Mouse (Mus musculus) limb, embryonic 14.5 days (tissue): ENCODE data around the gene Steap1. TPM values are rescaled to one million over a fixed set of nuclear protein-coding genes. Genes with fewer than 3 reads are reported as not detected.

Experiments used
- ATAC-seq: fragments of 200-750 bp; cut with Nextera tagmentation; 2 replicates; pipeline ENCODE4 v1.8.0; 2017; ENCODE audit warnings: low read depth, moderate number of reproducible peaks, moderate TSS enrichment; ENCODE audit not compliant: low FRiP score
- DNase-seq: peaks from one replicate; pipeline ENCODE4 v3.0.0-alpha.2; 2015; ENCODE audit warnings: low spot score
- H3K27ac ChIP-seq: fragments of 300-500 bp; sonication (generic); replicated peaks from 2 replicates; pipeline ENCODE4 v1.5.1; 2014; ENCODE audit warnings: low read depth, mild to moderate bottlenecking, low read length, moderate library complexity, mixed read lengths
- H3K27me3 ChIP-seq: fragments of 300-500 bp; sonication (generic); 2 replicates; pipeline ENCODE4 v1.6.1; 2014; ENCODE audit warnings: low read length, mixed read lengths; ENCODE audit not compliant: control insufficient read depth, insufficient read depth
- H3K36me3 ChIP-seq: fragments of 300-500 bp; sonication (generic); 2 replicates; pipeline ENCODE4 v1.6.1; 2014; ENCODE audit warnings: mild to moderate bottlenecking, low read length, moderate library complexity, mixed read lengths; ENCODE audit not compliant: control insufficient read depth, insufficient read depth
- H3K4me1 ChIP-seq: fragments of 300-500 bp; sonication (generic); 2 replicates; pipeline ENCODE4 v1.6.1; 2014; ENCODE audit warnings: antibody characterized with exemption, low read length, mixed read lengths; ENCODE audit not compliant: control insufficient read depth, insufficient read depth
- H3K4me2 ChIP-seq: fragments of 300-500 bp; sonication (generic); replicated peaks from 2 replicates; pipeline ENCODE4 v1.6.1; 2014; ENCODE audit warnings: low read depth, mild to moderate bottlenecking, low read length, moderate library complexity; ENCODE audit not compliant: severe bottlenecking
- H3K4me3 ChIP-seq: fragments of 300-500 bp; sonication (generic); replicated peaks from 2 replicates; pipeline ENCODE4 v1.5.1; 2014; ENCODE audit warnings: low read length
- H3K9ac ChIP-seq: fragments of 300-500 bp; sonication (generic); 2 replicates; pipeline ENCODE4 v1.6.1; 2014; ENCODE audit warnings: mild to moderate bottlenecking, low read depth, low read length, moderate library complexity; ENCODE audit not compliant: severe bottlenecking
- H3K9me3 ChIP-seq: fragments of 300-500 bp; sonication (generic); 2 replicates; pipeline ENCODE4 v1.6.1; 2016; ENCODE audit warnings: low read length; ENCODE audit not compliant: control insufficient read depth
- POLR2A ChIP-seq: fragments of 200-500 bp; IDR thresholded peaks from 2 replicates; pipeline ENCODE4 v1.8.0; 2012; ENCODE audit warnings: inconsistent platforms, mild to moderate bottlenecking, moderate library complexity, borderline replicate concordance; ENCODE audit not compliant: insufficient read depth, insufficient read length; ENCODE audit errors: extremely low read depth
- WGBS: fragments of 180-500 bp; shearing (Covaris S2); extraction: QIAGEN DNeasy Blood & Tissue Kit; methylation state at CpG from one replicate; pipeline ENCODE4 v1.1.7; 2014; 5-methylcytosine and 5-hydroxymethylcytosine counted together
- polyA plus RNA-seq, 2 experiments: library from polyadenylated mRNA; depleted of rRNA in 1 of 2; stranded (reverse) in 1 of 2; unstranded in 1 of 2; fragments of >200 nt; fragmentation: Nextera tagmentation in 1 of 2; extraction: Ambion mirVana in 1 of 2; gene quantifications; 2 replicates each; pipeline versions ENCODE4 v1.2.1 to v1.2.3; 2012 to 2014

The Steap1 gene
- polyA plus RNA-seq, 2 experiments = 3.6 to 4.7 TPM

DNA sequence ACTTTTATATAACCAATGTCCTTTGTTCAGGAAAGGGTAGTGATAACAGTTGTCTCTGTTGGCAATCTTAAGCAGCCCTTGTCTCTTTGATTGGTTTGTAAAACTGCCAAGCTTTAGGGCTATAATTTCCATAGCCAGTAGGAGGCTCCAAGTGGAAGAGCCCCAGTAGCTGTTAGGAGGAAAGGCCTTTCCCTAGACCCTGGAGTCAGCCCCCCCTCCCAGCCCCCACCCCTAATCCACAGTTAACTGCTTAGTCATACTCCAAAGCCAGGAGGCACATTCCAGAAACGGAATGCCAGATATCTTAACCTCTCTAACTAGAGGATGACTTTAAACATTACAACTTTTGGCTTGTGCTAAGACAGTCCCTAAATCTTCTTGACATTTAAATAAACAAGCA lies 62.2 kb downstream of the Steap1 start:
- Histone ChIP-seq H3K9ac (no peak overlapping the region), H3K27me3 (no peaks in the 10 kb centered on the region), H3K36me3 (no peaks in the 10 kb centered on the region), H3K4me1 (no peaks in the 10 kb centered on the region; the same call in 1 of the 2 replicates), H3K4me2 (no peak overlapping the region), H3K27ac (no peak overlapping the region), H3K9me3 (no peaks in the 10 kb centered on the region), H3K4me3 (no peak overlapping the region)
- TF ChIP-seq POLR2A = no peak
- WGBS = 0% methylated on average over 1 of the region's 1 CpGs
- ATAC-seq = no peak
- no peak for DNase-seq

Other genes starting within 250 kb of the Steap1 start
- 20.2 and 22.9 TPM in 2 replicates for gene Cldn12, start 234.4 kb downstream of the Steap1 start, polyA plus RNA-seq (2012; rRNA removed)
- gene Cldn12, start 234.4 kb downstream of the Steap1 start, polyA plus RNA-seq (2014; fragmentation: Nextera tagmentation; extraction: Ambion mirVana) = 13.6 and 15.8 TPM in 2 replicates
- 17.5 and 19.2 TPM in 2 replicates for gene Gtpbp10, start 189.8 kb downstream of the Steap1 start, polyA plus RNA-seq (2012; rRNA removed)
- 24.8 and 24.9 TPM in 2 replicates for gene Gtpbp10, start 189.8 kb downstream of the Steap1 start, polyA plus RNA-seq (2014; fragmentation: Nextera tagmentation; extraction: Ambion mirVana)
- 0.69 and 0.77 TPM in 2 replicates for gene Gm8773, start 175.5 kb downstream of the Steap1 start, polyA plus RNA-seq (2012; rRNA removed)
- 1.1 and 1.4 TPM in 2 replicates for gene Gm8773, start 175.5 kb downstream of the Steap1 start, polyA plus RNA-seq (2014; fragmentation: Nextera tagmentation; extraction: Ambion mirVana)
- gene Cfap69, start 85.1 kb downstream of the Steap1 start, polyA plus RNA-seq (2012; rRNA removed) = 2.4 and 3.8 TPM in 2 replicates
- 2.6 and 3.1 TPM in 2 replicates for gene Cfap69, start 85.1 kb downstream of the Steap1 start, polyA plus RNA-seq (2014; fragmentation: Nextera tagmentation; extraction: Ambion mirVana)
- gene Steap2, start 54.7 kb downstream of the Steap1 start, polyA plus RNA-seq (2012; rRNA removed) = 5.7 and 7.9 TPM in 2 replicates
- gene Steap2, start 54.7 kb downstream of the Steap1 start, polyA plus RNA-seq (2014; fragmentation: Nextera tagmentation; extraction: Ambion mirVana) = 5.9 and 7.8 TPM in 2 replicates